Mouse (Mus musculus) CH12.LX (cell line): ENCODE results near the gene Kcnj6. TPM values are rescaled to one million over a fixed set of nuclear protein-coding genes. Genes with fewer than 3 reads are reported as not detected.

ENCODE experiments used
- DNase-seq: peaks from one replicate; pipeline ENCODE4 v3.0.0-alpha.2; 2013; ENCODE audit errors: extremely low read depth
- H3K27ac ChIP-seq: 2 replicates; pipeline ENCODE4 v1.5.1; 2012; ENCODE audit warnings: low read depth, mild to moderate bottlenecking, control low read depth, moderate library complexity; ENCODE audit not compliant: insufficient read depth
- H3K27me3 ChIP-seq: replicated peaks from 2 replicates; pipeline ENCODE3; 2012; ENCODE audit warnings: inconsistent platforms
- H3K36me3 ChIP-seq, 2 experiments: replicated peaks in 1 of 2; 2 replicates each; pipeline versions ENCODE3 to v1.6.1; 2012; ENCODE audit warnings: inconsistent platforms in 1 of 2, low read length in 1 of 2, mild to moderate bottlenecking in 1 of 2, mixed read lengths in 1 of 2, moderate library complexity in 1 of 2; ENCODE audit not compliant: control insufficient read depth in 1 of 2, insufficient read depth in 1 of 2
- H3K4me1 ChIP-seq, 2 experiments: 2 replicates each; pipeline ENCODE4 v1.6.1; 2012; ENCODE audit warnings: inconsistent platforms in 1 of 2, moderate library complexity in 1 of 2; ENCODE audit not compliant: insufficient read depth in 2 of 2, control insufficient read depth in 1 of 2
- H3K4me2 ChIP-seq: 2 replicates; pipeline ENCODE4 v1.6.1; 2012; ENCODE audit warnings: low read depth, mild to moderate bottlenecking, control low read depth; ENCODE audit not compliant: poor library complexity, insufficient read depth, severe bottlenecking
- H3K4me3 ChIP-seq, 3 experiments: fragments of 150-350 bp in 1 of 3; sonication (generic) in 1 of 3; replicated peaks in 1 of 3; 2 replicates each; pipeline versions ENCODE3 to v1.5.1; 2011 to 2012; ENCODE audit warnings: low read depth in 2 of 3, low read length in 2 of 3, mild to moderate bottlenecking in 2 of 3, moderate library complexity in 2 of 3, control low read depth in 1 of 3, improper control_type of control experiment in 1 of 3, inconsistent platforms in 1 of 3, mixed read lengths in 1 of 3; ENCODE audit not compliant: poor library complexity in 1 of 3
- H3K79me2 ChIP-seq: replicated peaks from 2 replicates; pipeline ENCODE4 v1.6.1; 2012; ENCODE audit warnings: mild to moderate bottlenecking, moderate library complexity; ENCODE audit not compliant: control insufficient read depth, poor library complexity, insufficient read depth, severe bottlenecking; ENCODE audit errors: extremely low read depth
- H3K9ac ChIP-seq: 2 replicates; pipeline ENCODE4 v1.6.1; 2012; ENCODE audit warnings: low read depth, mild to moderate bottlenecking, control low read depth, moderate library complexity; ENCODE audit not compliant: insufficient read depth
- H3K9me3 ChIP-seq: replicated peaks from 2 replicates; pipeline ENCODE3; 2012; ENCODE audit warnings: low read length, inconsistent platforms, mixed read lengths
- BHLHE40 ChIP-seq: IDR thresholded peaks from 2 replicates; pipeline ENCODE4 v1.6.1; 2011; ENCODE audit warnings: mild to moderate bottlenecking, low read depth, low read length, improper control_type of control experiment
- CHD1 ChIP-seq: IDR thresholded peaks from 2 replicates; pipeline ENCODE4 v1.6.1; 2012; ENCODE audit warnings: low read depth, low read length, improper control_type of control experiment, inconsistent platforms
- CTCF ChIP-seq, 2 experiments: IDR thresholded peaks in 1 of 2; conservative IDR thresholded peaks in 1 of 2; 2 replicates each; pipeline ENCODE4 v1.5.1; 2011 to 2012; ENCODE audit warnings: low read depth in 2 of 2, low read length in 2 of 2, improper control_type of control experiment in 1 of 2, inconsistent platforms in 1 of 2, mild to moderate bottlenecking in 1 of 2, moderate library complexity in 1 of 2
- ELF1 ChIP-seq: IDR thresholded peaks from 2 replicates; pipeline ENCODE4 v1.6.1; 2014; ENCODE audit warnings: low read depth, mild to moderate bottlenecking, inconsistent platforms, low read length, improper control_type of control experiment
- EP300 ChIP-seq: IDR thresholded peaks from 2 replicates; pipeline ENCODE4 v1.6.1; 2011; ENCODE audit warnings: low read length, improper control_type of control experiment
- ETS1 ChIP-seq: conservative IDR thresholded peaks from 2 replicates; pipeline ENCODE4 v1.6.1; 2012; ENCODE audit warnings: low read depth, mild to moderate bottlenecking, inconsistent platforms, low read length, improper control_type of control experiment, moderate library complexity
- IRF4 ChIP-seq: IDR thresholded peaks from 2 replicates; pipeline ENCODE4 v1.6.1; 2014; ENCODE audit warnings: low read depth, mild to moderate bottlenecking, inconsistent platforms, low read length, improper control_type of control experiment
- JUN ChIP-seq: IDR thresholded peaks from 2 replicates; pipeline ENCODE4 v1.6.1; 2011; ENCODE audit warnings: low read depth, mild to moderate bottlenecking, low read length, improper control_type of control experiment, moderate library complexity; ENCODE audit not compliant: insufficient read depth
- JUND ChIP-seq: conservative IDR thresholded peaks from 2 replicates; pipeline ENCODE4 v1.6.1; 2011; ENCODE audit warnings: low read depth, low read length, improper control_type of control experiment
- KAT2A ChIP-seq: IDR thresholded peaks from 2 replicates; pipeline ENCODE4 v1.6.1; 2012; ENCODE audit warnings: low read length, improper control_type of control experiment, inconsistent platforms; ENCODE audit not compliant: insufficient replicate concordance
- MAX ChIP-seq: IDR thresholded peaks from 2 replicates; pipeline ENCODE4 v1.6.1; 2011; ENCODE audit warnings: low read length, improper control_type of control experiment
- MAZ ChIP-seq: IDR thresholded peaks from 2 replicates; pipeline ENCODE4 v1.6.1; 2012; ENCODE audit warnings: low read depth, mild to moderate bottlenecking, inconsistent platforms, low read length, improper control_type of control experiment, moderate library complexity
- MYC ChIP-seq: IDR thresholded peaks from 2 replicates; pipeline ENCODE4 v1.6.1; 2011; ENCODE audit warnings: low read depth, mild to moderate bottlenecking, improper control_type of control experiment, low read length
- NELFE ChIP-seq: IDR thresholded peaks from 2 replicates; pipeline ENCODE4 v1.6.1; 2011; ENCODE audit warnings: low read depth, low read length, improper control_type of control experiment
- NRF1 ChIP-seq: IDR thresholded peaks from 2 replicates; pipeline ENCODE4 v1.6.1; 2014; ENCODE audit warnings: low read depth, mild to moderate bottlenecking, inconsistent platforms, low read length, improper control_type of control experiment, moderate library complexity
- PAX5 ChIP-seq: IDR thresholded peaks from 2 replicates; pipeline ENCODE4 v1.6.1; 2012; ENCODE audit warnings: low read length, inconsistent platforms, mixed read lengths
- POLR2A ChIP-seq: IDR thresholded peaks from 2 replicates; pipeline ENCODE4 v1.6.1; 2011; ENCODE audit warnings: low read depth, mild to moderate bottlenecking, improper control_type of control experiment, low read length
- RAD21 ChIP-seq: IDR thresholded peaks from 2 replicates; pipeline ENCODE4 v1.6.1; 2011; ENCODE audit warnings: low read depth, mild to moderate bottlenecking, low read length, improper control_type of control experiment, moderate library complexity
- RCOR1 ChIP-seq: conservative IDR thresholded peaks from 2 replicates; pipeline ENCODE4 v1.6.1; 2012; ENCODE audit warnings: low read depth, mild to moderate bottlenecking, inconsistent platforms, low read length, improper control_type of control experiment
- SMC3 ChIP-seq: IDR thresholded peaks from 2 replicates; pipeline ENCODE4 v1.6.1; 2011; ENCODE audit warnings: low read depth, low read length, improper control_type of control experiment
- TBP ChIP-seq: conservative IDR thresholded peaks from 2 replicates; pipeline ENCODE4 v1.6.1; 2011; ENCODE audit warnings: low read depth, low read length, improper control_type of control experiment
- TCF12 ChIP-seq: IDR thresholded peaks from 2 replicates; pipeline ENCODE4 v1.6.1; 2014; ENCODE audit warnings: low read depth, mild to moderate bottlenecking, inconsistent platforms, low read length, improper control_type of control experiment
- UBTF ChIP-seq: IDR thresholded peaks from 2 replicates; pipeline ENCODE4 v1.6.1; 2012; ENCODE audit warnings: low read depth, mild to moderate bottlenecking, inconsistent platforms, low read length, improper control_type of control experiment, moderate library complexity
- USF1 ChIP-seq: IDR thresholded peaks from 2 replicates; pipeline ENCODE4 v1.6.1; 2014; ENCODE audit warnings: low read depth, mild to moderate bottlenecking, inconsistent platforms, low read length, improper control_type of control experiment
- USF2 ChIP-seq: conservative IDR thresholded peaks from 2 replicates; pipeline ENCODE4 v1.6.1; 2011; ENCODE audit warnings: low read depth, low read length, improper control_type of control experiment
- ZC3H11A ChIP-seq: IDR thresholded peaks from 2 replicates; pipeline ENCODE4 v1.6.1; 2012; ENCODE audit warnings: low read depth, mild to moderate bottlenecking, inconsistent platforms, low read length, improper control_type of control experiment
- ZMIZ1 ChIP-seq: IDR thresholded peaks from 2 replicates; pipeline ENCODE4 v1.6.1; 2012; ENCODE audit warnings: low read depth, mild to moderate bottlenecking, inconsistent platforms, low read length, improper control_type of control experiment
- ZNF384 ChIP-seq: IDR thresholded peaks from 2 replicates; pipeline ENCODE4 v1.6.1; 2012; ENCODE audit warnings: low read depth, low read length, improper control_type of control experiment, inconsistent platforms
- dilution Hi-C: fragments of 300-500 bp; cut with MboI; formaldehyde crosslinking; loops from 2 replicates; pipeline ENCODE4 v1.14.3; 2020; ENCODE audit warnings: low sequenced_read_pairs; ENCODE audit not compliant: extremely low pct_unique_long_range_greater_than_20kb, extremely low pct_ligation_motif_present
- in situ Hi-C: fragments of 300-500 bp; cut with MboI; formaldehyde crosslinking; loops from 3 replicates; pipeline ENCODE4 v1.14.3; 2019; ENCODE audit warnings: low sequenced_read_pairs, low pct_ligation_motif_present, low pct_unique_long_range_greater_than_20kb, mixed read lengths
- polyA plus RNA-seq: library from polyadenylated mRNA; unstranded; fragments of >175 nt; gene quantifications from 2 replicates; pipeline ENCODE4 v1.2.1, GENCODE M21; 2012; ENCODE audit warnings: low read depth; ENCODE audit not compliant: insufficient read length
- total RNA-seq, 2 experiments: library from RNA; depleted of rRNA; stranded (reverse); fragments of 300-350 nt in 1 of 2; fragments of >200 nt in 1 of 2; gene quantifications; 2 replicates each; pipeline ENCODE4 v1.2.3; 2012 to 2014

Kcnj6 gene
- total and polyA plus RNA-seq, 3 experiments, result not detected

GRCm38 (mm10) chr16:95009937-95010336 lies 12.4 kb upstream of the Kcnj6 start (continued):
- peak; percentile 72 for TF ChIP-seq ZNF384
- no peak for TF ChIP-seq CHD1
- peak; percentile 43; the same call in 1 of the 2 replicates for TF ChIP-seq ELF1
- TF ChIP-seq JUN, result peak; percentile 93
- peak; percentile 70 for TF ChIP-seq ETS1
- TF ChIP-seq USF2, result no peak
- TF ChIP-seq RCOR1, result peak; percentile 82; the same call in 1 of the 2 replicates
- peak; percentile 76; the same call in 1 of the 2 replicates for TF ChIP-seq PAX5
- TF ChIP-seq NRF1, result no peak
- TF ChIP-seq USF1, result no peak
- peak; percentile 81 for TF ChIP-seq MAX
- no peak for TF ChIP-seq CTCF (conservative IDR thresholded peaks at IDR 0.05 in 1 of 2, IDR thresholded peaks at IDR 0.05 in 1 of 2; ENCODE audit: low read depth in 2 of 2, low read length in 2 of 2)
- peak; percentile 93 for TF ChIP-seq BHLHE40
- TF ChIP-seq UBTF, result no peak

- dilution Hi-C loops (no loop called here), in situ Hi-C loops (no loop called here)
- no peak for DNase-seq
Observed at GRCm38 (mm10) chr16:95004599-95004998, 7.1 kb upstream of the Kcnj6 start.

GRCm38 (mm10) chr16:94999551-94999950 lies 2.0 kb upstream of the Kcnj6 start:
- dilution Hi-C loops (no loop called here), in situ Hi-C loops (loop anchor here (10.0 kb wide), 1 partner anchor 165 kb away; no protein-coding TSS in a partner anchor)
- H3K4me3 ChIP-seq, result no peak overlapping the region
- no peaks in the 10 kb centered on the region for H3K79me2 ChIP-seq
- TF ChIP-seq ZC3H11A, result no peak
- no peak for TF ChIP-seq KAT2A
- TF ChIP-seq EP300, result no peak
- no peak for TF ChIP-seq RAD21
- TF ChIP-seq MAZ, result no peak
- TF ChIP-seq ZMIZ1, result no peak
- TF ChIP-seq MAX, result no peak
- H3K9me3 ChIP-seq, result peaks cover 9% of the 10 kb centered on the region
- H3K27ac ChIP-seq, result no peak overlapping the region
- H3K9ac ChIP-seq, result no peak overlapping the region
- no peaks in the 10 kb centered on the region for H3K4me1 ChIP-seq
- H3K36me3 ChIP-seq, result no peaks in the 10 kb centered on the region
- H3K27me3 ChIP-seq, result peaks cover 78% of the 10 kb centered on the region
- DNase-seq, result no peak
- H3K4me2 ChIP-seq, result no peak overlapping the region

More at GRCm38 (mm10) chr16:95004599-95004998, 7.1 kb upstream of the Kcnj6 start:
- Histone ChIP-seq H3K4me2 (no peak overlapping the region), H3K36me3 (no peaks in the 10 kb centered on the region), H3K27ac (no peak overlapping the region), H3K9me3 (peaks cover 6% of the 10 kb centered on the region), H3K4me3 (no peak overlapping the region), H3K4me1 (peaks cover 3 to 6% of the 10 kb centered on the region in 2 experiments; a peak in 3 of 4 replicates), H3K9ac (no peak overlapping the region), H3K79me2 (no peaks in the 10 kb centered on the region), H3K27me3 (peaks cover 81% of the 10 kb centered on the region)
- TF ChIP-seq MYC (no peak), IRF4 (no peak), TBP (no peak), ETS1 (no peak), MAX (no peak), SMC3 (no peak), TCF12 (no peak), MAZ (no peak), RCOR1 (no peak), JUND (no peak), NRF1 (no peak), POLR2A (no peak), KAT2A (no peak), PAX5 (no peak), NELFE (no peak), USF2 (no peak)
